Mouse (Mus musculus) limb, embryonic 13.5 days (tissue): Measurements from ENCODE around the gene Rec114. TPM values are rescaled to one million over a fixed set of nuclear protein-coding genes. Genes with fewer than 3 reads are reported as not detected.

Experiments used
- ATAC-seq: fragments of 200-750 bp; cut with Nextera tagmentation; 2 replicates; pipeline ENCODE4 v1.8.0; 2017; ENCODE audit warnings: low read depth, moderate number of reproducible peaks, moderate TSS enrichment; ENCODE audit not compliant: low FRiP score
- H3K27ac ChIP-seq: fragments of 300-500 bp; sonication (generic); 2 replicates; pipeline ENCODE4 v1.5.1; 2015; ENCODE audit warnings: inconsistent platforms, mild to moderate bottlenecking, moderate library complexity
- H3K27me3 ChIP-seq: fragments of 300-500 bp; sonication (generic); 2 replicates; pipeline ENCODE4 v1.6.1; 2015; ENCODE audit warnings: mild to moderate bottlenecking, inconsistent platforms
- H3K36me3 ChIP-seq: fragments of 300-500 bp; sonication (generic); 2 replicates; pipeline ENCODE4 v1.6.1; 2015; ENCODE audit warnings: inconsistent platforms, mild to moderate bottlenecking, moderate library complexity
- H3K4me1 ChIP-seq: fragments of 300-500 bp; sonication (generic); 2 replicates; pipeline ENCODE4 v1.6.1; 2015; ENCODE audit warnings: inconsistent platforms
- H3K4me2 ChIP-seq: fragments of 300-500 bp; sonication (generic); replicated peaks from 2 replicates; pipeline ENCODE4 v1.6.1; 2015; ENCODE audit warnings: inconsistent platforms, mild to moderate bottlenecking, moderate library complexity
- H3K4me3 ChIP-seq: fragments of 300-500 bp; sonication (generic); 2 replicates; pipeline ENCODE4 v1.5.1; 2015; ENCODE audit warnings: moderate library complexity, mild to moderate bottlenecking, inconsistent platforms
- H3K9ac ChIP-seq: fragments of 300-500 bp; sonication (generic); 2 replicates; pipeline ENCODE4 v1.6.1; 2015; ENCODE audit warnings: mild to moderate bottlenecking, inconsistent platforms
- H3K9me3 ChIP-seq: fragments of 300-500 bp; sonication (generic); 2 replicates; pipeline ENCODE4 v1.6.1; 2016; ENCODE audit warnings: inconsistent platforms
- WGBS: fragments of 180-500 bp; shearing (Covaris S2); methylation state at CpG from one replicate; pipeline ENCODE4 v1.1.7; 2015; 5-methylcytosine and 5-hydroxymethylcytosine counted together
- polyA plus RNA-seq: library from polyadenylated mRNA; unstranded; fragments of >200 nt; fragmentation: Nextera tagmentation; extraction: Ambion mirVana; gene quantifications from 2 replicates; pipeline ENCODE4 v1.2.1, GENCODE M21; 2015

Rec114 gene
- polyA plus RNA-seq, 1 experiment from 2014 or later = 2.1 TPM

- Histone ChIP-seq H3K4me3 (no peak overlapping the region), H3K27me3 (no peaks in the 10 kb centered on the region), H3K9ac (no peak overlapping the region), H3K27ac (no peak overlapping the region), H3K36me3 (peaks cover 4% of the 10 kb centered on the region; the same call in 1 of the 2 replicates), H3K9me3 (no peaks in the 10 kb centered on the region), H3K4me2 (no peak overlapping the region), H3K4me1 (peaks cover 7% of the 10 kb centered on the region; the same call in 1 of the 2 replicates)
- whole genome bisulfite sequencing = 84% methylated on average over 1 of the region's 1 CpGs
- no peak for ATAC-seq
These were observed 120.8 kb downstream of the Rec114 start for GRCm38 (mm10) chr9:58623009-58623408.

GRCm38 (mm10) chr9:58615064-58615938, 128.5 kb downstream of the Rec114 start:
- Histone ChIP-seq H3K36me3 (no peaks in the 10 kb centered on the region), H3K4me2 (no peak overlapping the region), H3K4me1 (peaks cover 15% of the 10 kb centered on the region), H3K27me3 (no peaks in the 10 kb centered on the region), H3K27ac (no peak overlapping the region), H3K4me3 (no peak overlapping the region), H3K9ac (no peak overlapping the region), H3K9me3 (no peaks in the 10 kb centered on the region)
- no peak for ATAC-seq
- WGBS = 69% methylated on average over 3 of the region's 3 CpGs

- no peak overlapping the region for H3K9ac ChIP-seq
- H3K4me2 ChIP-seq = no peak overlapping the region
- WGBS = 100% methylated on average over 1 of the region's 1 CpGs
- peaks cover 14% of the 10 kb centered on the region for H3K4me1 ChIP-seq
- H3K27ac ChIP-seq = no peak overlapping the region
- H3K27me3 ChIP-seq = no peaks in the 10 kb centered on the region
- ATAC-seq = no peak
- H3K9me3 ChIP-seq = no peaks in the 10 kb centered on the region
- H3K4me3 ChIP-seq = no peak overlapping the region
- H3K36me3 ChIP-seq = no peaks in the 10 kb centered on the region
These were observed 130.0 kb downstream of the Rec114 start for GRCm38 (mm10) chr9:58613790-58614189.

Other genes starting within 250 kb of the Rec114 start
- gene Cd276, start 188.5 kb downstream of the Rec114 start, polyA plus RNA-seq = 59.6 and 71.4 TPM in 2 replicates
- 99.6 and 101 TPM in 2 replicates for gene Nptn, start 161.7 kb downstream of the Rec114 start, polyA plus RNA-seq
- 0.29 and 0.32 TPM in 2 replicates for gene Hcn4, start 79.4 kb upstream of the Rec114 start, polyA plus RNA-seq